Mouse (Mus musculus) kidney, adult 2 months (tissue): Measurements from ENCODE around the gene Mertk.

Source experiments
- CTCF ChIP-seq: fragments of 200-500 bp; conservative IDR thresholded peaks from 2 replicates; pipeline ENCODE4 v1.5.1; 2011; ENCODE audit warnings: low read depth, mild to moderate bottlenecking, control low read depth, low read length, moderate library complexity, mixed read lengths; ENCODE audit not compliant: insufficient read depth, insufficient read length
- POLR2A ChIP-seq: fragments of 200-500 bp; IDR thresholded peaks from one replicate; pipeline ENCODE4 v1.6.1; 2011; ENCODE audit warnings: low read depth, low read length, control low read depth

- TF ChIP-seq CTCF: no peak
- no peak for TF ChIP-seq POLR2A
Measured at GRCm38 (mm10) chr2:128746621-128747151, 47.9 kb downstream of the Mertk start.
